Mouse (Mus musculus) C2C12 (cell line): Measurements from ENCODE around the gene Mavs. TPM values are rescaled to one million over a fixed set of nuclear protein-coding genes. Genes with fewer than 3 reads are reported as not detected.
A peak's percentile ranks its signal among the peaks of the same experiment; 100 is the strongest.

ENCODE experiments used
- H3K27me3 ChIP-seq: one replicate; pipeline ENCODE4 v1.6.1; 2011; ENCODE audit not compliant: control insufficient read depth, insufficient read depth, insufficient read length
- H3K36me3 ChIP-seq: one replicate; pipeline ENCODE4 v1.6.1; 2011; ENCODE audit not compliant: control insufficient read depth, insufficient read depth
- H3K4me3 ChIP-seq: one replicate; pipeline ENCODE4 v1.5.1; 2011; ENCODE audit warnings: mild to moderate bottlenecking, control low read depth; ENCODE audit not compliant: poor library complexity, insufficient read depth, severe bottlenecking
- H3K79me2 ChIP-seq: one replicate; pipeline ENCODE4 v1.6.1; 2011; ENCODE audit not compliant: control insufficient read depth, insufficient read depth
- H3K79me3 ChIP-seq: one replicate; pipeline ENCODE4 v1.6.1; 2011; ENCODE audit warnings: low read depth, control low read depth
- H3ac ChIP-seq: one replicate; pipeline ENCODE3; 2011; ENCODE audit warnings: low read depth; ENCODE audit not compliant: control insufficient read depth, insufficient read length
- CEBPB ChIP-seq: IDR thresholded peaks from one replicate; pipeline ENCODE4 v1.6.1; 2011; ENCODE audit warnings: low read depth, mild to moderate bottlenecking, control low read depth, moderate library complexity
- CTCF ChIP-seq: IDR thresholded peaks from one replicate; pipeline ENCODE4 v1.5.1; 2011; ENCODE audit not compliant: control insufficient read depth, insufficient read depth, insufficient read length
- FOSL1 ChIP-seq: IDR thresholded peaks from one replicate; pipeline ENCODE4 v1.8.0; 2011; ENCODE audit warnings: mild to moderate bottlenecking, low read length; ENCODE audit not compliant: poor library complexity, insufficient read depth, severe bottlenecking
- MAX ChIP-seq: IDR thresholded peaks from one replicate; pipeline ENCODE4 v1.6.1; 2011; ENCODE audit warnings: mild to moderate bottlenecking, control low read depth
- MYOD1 ChIP-seq: IDR thresholded peaks from one replicate; pipeline ENCODE4 v1.6.1; 2011; ENCODE audit warnings: low read depth; ENCODE audit not compliant: control insufficient read depth, insufficient read length
- MYOG ChIP-seq: IDR thresholded peaks from one replicate; pipeline ENCODE4 v1.6.1; 2011; ENCODE audit not compliant: control insufficient read depth, insufficient read length; ENCODE audit errors: extremely low read depth
- USF1 ChIP-seq: IDR thresholded peaks from one replicate; pipeline ENCODE4 v1.6.1; 2011; ENCODE audit warnings: low read depth, mild to moderate bottlenecking, control low read depth, moderate library complexity
- polyA plus RNA-seq: library from polyadenylated mRNA; unstranded; fragments of >200 nt; fragmentation: generic; extraction: Trizol; gene quantifications from one replicate; pipeline ENCODE4 v1.2.1, GENCODE M21; 2012; ENCODE audit warnings: missing spikeins

The Mavs gene
- polyA plus RNA-seq, 1 experiment: 19.1 TPM

DNA sequence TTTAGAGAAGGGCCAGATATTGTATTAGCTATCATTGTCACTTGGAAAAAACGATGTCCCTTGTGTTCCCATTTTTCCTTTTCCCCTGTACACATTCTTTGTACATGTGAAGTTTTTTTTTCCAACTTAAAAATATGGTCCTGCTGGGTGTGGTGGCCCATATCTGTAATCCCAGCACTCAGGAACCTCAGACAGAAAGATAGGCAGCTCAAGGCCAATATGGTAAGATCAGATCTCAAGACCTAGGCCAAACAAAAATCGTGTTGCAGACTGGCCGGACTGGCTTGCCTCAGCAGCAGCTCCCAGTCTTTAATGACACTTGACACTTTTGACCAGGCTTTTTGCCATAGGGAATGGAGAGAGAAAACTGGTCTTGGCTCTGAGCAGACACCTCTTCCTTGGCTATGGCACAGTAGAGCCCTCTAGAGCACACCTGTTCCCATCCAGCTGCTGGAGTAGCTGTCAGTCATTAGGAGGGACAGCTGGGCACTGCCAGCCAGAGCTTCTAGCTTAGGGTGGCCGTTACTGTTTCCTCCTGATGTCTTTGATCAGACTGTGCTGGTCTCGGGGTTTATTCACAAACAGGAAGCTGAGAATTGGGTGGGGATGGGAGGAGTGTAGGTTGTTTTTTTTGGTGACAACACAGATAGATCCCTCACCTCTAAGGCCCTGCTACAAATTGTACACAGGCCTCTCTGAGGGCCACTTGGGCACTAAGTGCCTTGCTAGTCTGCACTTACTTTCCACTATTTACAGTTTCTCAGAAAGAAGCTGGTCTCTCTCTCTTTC lies 44.1 kb upstream of the Mavs start:
- Histone ChIP-seq H3ac (no peak overlapping the region), H3K79me3 (peaks cover 25% of the 10 kb centered on the region), H3K36me3 (peaks cover 67% of the 10 kb centered on the region), H3K4me3 (no peak overlapping the region), H3K79me2 (peaks cover 44% of the 10 kb centered on the region), H3K27me3 (no peaks in the 10 kb centered on the region)
- no peak for TF ChIP-seq MYOG
- no peak for TF ChIP-seq CEBPB
- TF ChIP-seq MAX: no peak
- TF ChIP-seq CTCF: no peak
- TF ChIP-seq FOSL1: no peak
- no peak for TF ChIP-seq USF1
- TF ChIP-seq MYOD1: peak; percentile 72

DNA sequence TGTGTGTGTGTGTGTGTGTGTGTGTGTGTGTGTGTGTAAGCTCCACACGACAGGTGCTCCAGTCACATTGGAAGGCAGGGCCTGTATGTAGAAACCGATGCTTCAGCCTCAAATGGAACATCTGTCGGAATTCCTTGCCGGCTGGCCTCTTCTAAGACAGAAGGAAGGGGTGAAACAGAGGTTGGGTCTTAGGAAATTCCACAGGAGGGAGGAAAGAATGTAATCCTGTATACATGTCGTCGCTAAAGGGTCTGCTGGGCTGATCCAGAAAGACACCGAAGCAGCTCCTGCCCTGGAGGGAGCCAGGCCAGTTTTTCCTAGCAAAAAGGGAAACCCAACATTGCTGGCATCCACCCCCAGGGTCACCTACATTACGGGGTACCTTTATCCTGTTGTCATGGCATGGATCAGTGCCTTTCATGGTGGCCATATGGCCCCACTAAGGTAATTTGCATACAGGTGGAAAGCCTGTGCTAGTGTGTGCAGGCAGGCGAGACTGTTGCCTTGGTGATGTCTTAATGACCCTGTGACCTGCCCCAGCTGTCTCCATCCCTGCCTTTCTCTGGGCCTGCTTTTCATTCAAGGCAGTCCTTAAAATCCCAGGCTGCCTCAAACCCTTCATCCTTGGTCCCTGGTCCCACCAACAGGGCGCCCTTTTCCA lies 43.4 kb upstream of the Mavs start:
- TF ChIP-seq MYOD1 (no peak), FOSL1 (no peak), CEBPB (no peak)
- Histone ChIP-seq H3K79me3 (peaks cover 25% of the 10 kb centered on the region), H3ac (no peak overlapping the region), H3K79me2 (peaks cover 44% of the 10 kb centered on the region), H3K4me3 (no peak overlapping the region), H3K27me3 (no peaks in the 10 kb centered on the region), H3K36me3 (peaks cover 74% of the 10 kb centered on the region)

DNA sequence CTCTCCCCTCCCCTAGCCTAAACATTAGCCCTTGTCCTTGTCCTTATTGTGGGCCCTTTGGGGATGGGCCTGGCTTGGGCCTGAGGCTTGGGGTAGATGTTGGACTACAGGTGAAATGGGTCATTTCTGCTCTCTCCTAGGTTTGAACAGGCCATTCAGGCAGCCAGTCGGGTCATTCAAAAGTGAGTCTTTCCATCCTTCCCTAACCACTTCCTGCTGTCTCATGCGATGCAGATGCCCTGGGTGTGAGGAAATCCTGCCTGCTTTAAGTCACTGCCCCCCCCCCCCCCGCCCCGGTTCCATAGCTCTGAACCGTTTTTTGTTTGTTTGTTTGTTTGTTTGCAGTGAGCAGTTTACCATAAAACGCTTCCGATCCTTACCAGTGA lies 42.9 kb upstream of the Mavs start:
- TF ChIP-seq FOSL1 (no peak), MAX (no peak), USF1 (no peak), MYOG (no peak), CEBPB (no peak), CTCF (no peak), MYOD1 (no peak)
- no peak overlapping the region for H3ac ChIP-seq
- no peaks in the 10 kb centered on the region for H3K27me3 ChIP-seq
- no peak overlapping the region for H3K4me3 ChIP-seq
- H3K79me3 ChIP-seq: peaks cover 25% of the 10 kb centered on the region
- H3K36me3 ChIP-seq: peaks cover 78% of the 10 kb centered on the region
- H3K79me2 ChIP-seq: peaks cover 44% of the 10 kb centered on the region

DNA sequence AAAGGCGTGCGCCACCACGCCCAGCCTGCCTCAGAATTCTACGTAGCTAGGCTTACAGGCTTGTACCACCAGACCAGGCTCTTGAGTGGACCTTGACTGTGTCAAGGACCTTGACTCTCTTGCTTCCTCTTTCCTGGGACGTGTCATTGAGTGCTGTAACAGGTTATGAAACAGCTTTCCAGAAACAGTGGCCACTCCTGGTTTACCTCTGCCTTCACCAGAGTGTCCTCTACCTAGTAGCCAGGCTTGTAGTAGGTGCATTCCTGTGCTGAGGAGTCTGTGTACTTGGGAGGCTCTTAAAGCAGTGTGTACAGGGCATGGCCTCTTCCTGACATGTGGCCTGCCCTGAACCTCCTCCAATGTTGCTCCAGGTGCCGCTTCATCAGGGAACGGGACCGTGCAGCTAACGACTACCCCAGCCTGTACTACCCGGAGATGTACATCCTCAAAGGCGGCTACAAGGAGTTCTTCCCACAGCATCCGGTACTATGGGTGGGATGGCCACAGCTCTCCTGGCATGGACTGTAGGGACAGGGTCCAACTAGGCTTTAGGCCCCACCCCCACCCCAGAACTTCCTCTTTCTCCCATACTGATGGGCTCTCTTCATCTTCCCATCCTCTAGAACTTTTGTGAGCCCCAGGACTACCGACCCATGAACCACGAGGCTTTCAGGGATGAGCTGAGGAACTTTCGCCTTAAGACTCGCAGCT lies 37.1 kb upstream of the Mavs start:
- Histone ChIP-seq H3K27me3 (no peaks in the 10 kb centered on the region), H3ac (no peak overlapping the region), H3K4me3 (no peak overlapping the region), H3K79me3 (no peaks in the 10 kb centered on the region), H3K79me2 (no peaks in the 10 kb centered on the region), H3K36me3 (peaks cover 86% of the 10 kb centered on the region)
- TF ChIP-seq USF1 (no peak), MYOD1 (no peak), CTCF (no peak), FOSL1 (no peak), MAX (no peak), CEBPB (no peak), MYOG (no peak)

DNA sequence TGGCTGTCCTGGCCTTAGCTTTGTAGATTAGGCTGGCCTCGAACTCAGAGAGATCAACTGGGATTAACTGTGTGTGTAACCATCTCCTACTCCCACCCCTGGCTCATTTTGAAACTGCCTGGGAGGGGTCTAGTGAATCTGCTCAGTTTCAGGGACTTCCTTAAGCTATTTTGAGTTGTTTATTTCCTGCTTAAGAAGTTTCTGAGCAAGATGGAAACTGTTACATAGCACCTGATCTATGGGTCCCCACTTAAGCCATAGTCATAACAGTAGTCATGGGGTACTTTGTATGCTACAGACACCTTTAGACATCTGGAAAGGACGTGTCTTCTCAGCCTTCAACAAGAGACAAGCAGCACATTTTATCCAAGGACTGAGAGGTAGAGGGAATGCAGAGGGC lies 33.2 kb upstream of the Mavs start:
- Histone ChIP-seq H3K36me3 (peaks cover 58% of the 10 kb centered on the region), H3K79me2 (no peaks in the 10 kb centered on the region), H3K4me3 (no peak overlapping the region), H3ac (no peak overlapping the region), H3K79me3 (no peaks in the 10 kb centered on the region), H3K27me3 (no peaks in the 10 kb centered on the region)
- TF ChIP-seq USF1 (no peak), MYOD1 (no peak)

DNA sequence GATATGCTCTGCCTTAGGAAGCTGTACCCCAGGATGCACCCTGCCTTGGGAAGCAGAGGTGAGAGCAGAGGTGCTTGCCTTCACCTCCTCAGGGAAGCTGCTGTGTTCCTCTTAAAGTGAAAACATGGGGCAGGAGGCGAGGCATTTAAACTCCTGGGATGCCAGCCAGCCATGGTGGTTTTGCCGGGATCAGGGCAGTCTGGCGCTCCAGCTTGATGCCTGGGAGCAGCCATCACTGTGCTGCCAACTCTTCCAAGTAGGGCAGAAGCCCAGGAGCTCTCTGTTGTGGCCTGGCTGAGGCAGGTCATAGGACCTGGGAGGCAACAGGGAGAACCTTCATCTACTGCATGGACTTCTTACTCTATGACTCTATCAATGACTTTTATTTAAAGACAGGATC lies 32.6 kb upstream of the Mavs start:
- Histone ChIP-seq H3ac (no peak overlapping the region), H3K79me2 (no peaks in the 10 kb centered on the region), H3K36me3 (peaks cover 54% of the 10 kb centered on the region), H3K27me3 (no peaks in the 10 kb centered on the region), H3K4me3 (no peak overlapping the region), H3K79me3 (no peaks in the 10 kb centered on the region)
- TF ChIP-seq MYOG (no peak), MYOD1 (no peak), USF1 (no peak), MAX (no peak), CTCF (no peak), FOSL1 (no peak), CEBPB (no peak)
